Mouse (Mus musculus) telencephalon, adult 2 months (tissue): ENCODE measurements at regions not wholly inside any gene's neighbourhood (a gene's known extent, or its start where the extent isn't known, plus 50 kb on each side); places are given as distances from the start of the nearest gene placed in this dataset.

Experiments
- DNase-seq: peaks from one replicate; pipeline ENCODE4 v3.0.0-alpha.2; 2011; ENCODE audit warnings: low read depth, low spot score

DNA sequence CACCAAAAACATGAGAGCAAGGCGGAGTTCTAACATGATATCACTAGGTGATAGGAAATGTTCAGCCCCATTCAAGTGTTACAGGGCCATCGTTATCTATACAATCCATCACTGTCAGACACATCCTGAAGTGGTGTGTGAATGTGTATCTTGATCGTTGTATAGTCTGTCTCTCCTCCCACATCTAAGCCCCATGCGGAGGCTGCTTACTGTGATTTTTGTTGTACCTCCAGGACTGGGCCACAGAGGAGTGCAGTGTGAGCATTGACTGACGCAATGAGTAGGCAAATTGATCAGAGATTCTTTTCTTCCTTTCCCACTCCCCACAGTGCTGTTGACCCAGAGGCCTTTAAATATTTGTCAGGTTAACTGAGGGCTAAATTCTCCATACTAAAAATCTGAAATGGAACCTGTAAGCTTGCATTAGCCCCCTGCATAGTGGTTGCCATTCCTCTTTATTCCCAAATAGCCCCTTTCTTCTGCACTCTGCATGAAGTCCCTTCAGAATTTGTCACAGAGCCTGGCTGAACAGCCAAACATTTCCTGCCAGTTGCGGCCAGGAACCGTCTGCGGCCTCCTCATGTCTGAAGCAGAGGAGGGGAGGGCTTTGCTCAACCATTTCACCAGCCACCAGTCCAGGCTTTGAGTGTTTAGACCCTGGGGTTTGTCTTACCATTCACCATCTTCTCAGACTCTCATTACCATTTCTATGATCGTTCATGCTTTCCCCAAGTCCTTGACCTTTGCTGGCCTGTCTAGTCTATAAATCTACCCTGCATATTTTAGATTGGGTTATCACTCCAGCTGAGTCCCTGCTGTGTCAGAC lies 119.3 kb downstream of the Ttc8 start:
- no peak for DNase-seq

GRCm38 (mm10) chr12:99041606-99042005 lies 121.2 kb downstream of the Ttc8 start:
- DNase-seq: no peak

- no peak for DNase-seq
Observed at GRCm38 (mm10) chr12:99042918-99043862, 122.8 kb downstream of the Ttc8 start.

DNA sequence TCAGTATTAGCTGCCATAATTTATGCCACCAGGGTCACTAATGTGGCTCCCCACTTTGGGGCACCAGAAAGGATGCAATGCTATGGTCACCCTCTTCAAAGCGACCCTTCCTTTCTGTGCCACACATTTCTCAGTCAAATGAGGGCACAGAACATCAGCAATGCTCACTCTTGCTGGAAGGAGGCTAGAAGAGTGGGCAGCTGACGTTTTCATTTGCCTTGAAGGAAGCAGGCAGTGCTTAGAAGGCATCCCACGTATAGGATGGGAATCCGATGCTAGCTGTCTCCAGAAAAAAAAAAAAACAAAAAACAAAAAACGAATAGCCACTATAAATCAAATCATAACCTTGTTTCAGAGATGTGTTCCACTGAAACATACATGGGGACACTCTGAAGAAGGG lies 124.1 kb downstream of the Ttc8 start:
- no peak for DNase-seq

DNA sequence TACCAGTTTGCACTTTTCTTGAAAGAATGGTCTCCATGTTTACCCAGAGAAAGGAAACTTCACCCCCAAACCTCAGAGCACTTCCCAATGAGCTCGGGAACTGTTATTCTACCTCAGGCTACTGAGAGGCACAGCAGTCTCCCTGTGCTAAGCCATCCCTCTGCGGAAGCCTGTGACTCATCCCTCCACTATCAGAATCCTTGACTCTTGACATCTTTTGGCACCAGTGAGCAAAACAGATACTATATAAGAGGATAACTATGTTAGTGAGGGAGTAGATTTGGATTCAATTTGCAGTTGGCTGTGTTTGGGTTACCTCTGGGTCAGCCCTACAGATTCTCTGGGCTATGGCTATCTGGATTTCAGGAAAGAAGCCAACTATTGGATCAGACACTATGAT lies 130.1 kb downstream of the Ttc8 start:
- DNase-seq: no peak

- DNase-seq: no peak
Observed at GRCm38 (mm10) chr12:99052599-99052998, 132.2 kb downstream of the Ttc8 start.

DNA sequence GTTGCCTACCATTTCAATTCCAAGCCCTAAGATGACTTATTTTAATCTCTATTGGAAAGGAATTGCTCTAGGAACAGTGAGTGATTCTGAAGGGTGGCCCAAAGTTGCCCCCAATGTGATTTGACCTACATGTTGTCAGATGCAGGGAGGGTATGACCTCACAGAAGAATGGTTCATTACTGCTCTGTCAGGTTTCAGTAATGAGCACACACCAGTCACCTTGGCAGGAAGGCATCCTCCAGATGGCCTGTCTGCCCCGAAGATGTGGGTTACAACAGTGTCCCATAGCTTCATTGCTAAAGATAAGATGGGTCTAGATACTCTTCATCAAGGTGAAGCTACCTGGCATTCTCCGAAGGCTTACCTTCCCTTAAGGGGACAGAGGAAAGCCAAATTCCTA lies 137.1 kb downstream of the Ttc8 start:
- DNase-seq: no peak

- no peak for DNase-seq
Observed at GRCm38 (mm10) chr12:99058916-99059315, 138.5 kb downstream of the Ttc8 start.

DNA sequence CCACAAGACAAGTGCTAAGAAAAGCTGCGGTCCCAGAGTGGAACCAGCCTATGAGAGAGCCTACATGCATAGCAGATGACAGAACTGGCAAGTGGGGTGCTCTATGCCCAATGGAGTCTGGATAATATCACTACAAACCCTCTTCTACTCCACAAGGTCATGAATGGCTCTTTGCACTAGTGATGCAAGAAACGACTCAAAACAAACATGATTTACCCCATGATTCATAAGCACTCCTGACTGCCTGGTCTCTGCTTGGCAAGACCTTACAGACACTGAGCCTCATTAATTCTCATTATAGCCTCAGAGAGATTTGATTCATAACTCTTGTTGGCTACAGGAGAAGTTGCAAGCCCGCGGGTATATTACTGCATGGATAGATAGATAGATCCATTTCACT lies 139.1 kb downstream of the Ttc8 start:
- DNase-seq: no peak

DNA sequence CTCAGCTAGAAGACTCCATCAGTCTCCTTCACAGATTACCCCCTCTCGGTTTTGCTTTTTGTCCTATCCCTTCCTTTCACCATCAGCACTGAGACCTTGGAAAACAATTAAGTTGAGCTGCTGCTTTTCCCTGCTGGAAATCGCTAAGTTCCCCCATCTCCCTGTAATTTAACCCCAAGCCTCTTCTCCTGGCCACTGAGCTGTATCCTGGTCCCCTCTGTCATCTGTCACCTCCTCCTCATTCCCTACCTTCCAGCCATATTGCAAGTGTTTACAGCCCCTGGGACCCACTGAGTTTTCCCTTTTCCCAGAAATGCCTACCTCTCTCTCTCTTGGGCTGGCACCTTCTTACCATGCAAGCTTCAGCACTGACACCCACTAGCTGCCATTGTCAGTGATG lies 140.3 kb downstream of the Ttc8 start:
- no peak for DNase-seq

DNA sequence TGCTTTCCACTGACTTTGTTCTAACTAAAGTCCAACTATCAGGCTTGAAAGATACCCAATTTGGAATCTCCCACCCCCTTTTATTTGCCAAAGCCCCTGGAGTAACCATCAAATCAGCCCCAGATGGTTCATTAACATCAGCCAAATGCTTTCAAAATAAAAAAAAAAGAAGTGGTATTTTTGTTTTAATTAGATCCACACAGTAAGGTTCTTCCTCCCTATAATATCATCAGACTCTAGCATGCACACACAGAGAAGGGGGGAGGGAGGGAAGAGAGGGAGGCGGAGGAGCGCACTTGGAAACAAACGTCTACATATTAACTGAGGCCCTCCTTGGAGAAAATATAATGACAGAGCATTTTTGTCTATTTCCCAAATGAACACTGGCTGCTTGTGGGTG lies 143.1 kb downstream of the Ttc8 start:
- DNase-seq: no peak

DNA sequence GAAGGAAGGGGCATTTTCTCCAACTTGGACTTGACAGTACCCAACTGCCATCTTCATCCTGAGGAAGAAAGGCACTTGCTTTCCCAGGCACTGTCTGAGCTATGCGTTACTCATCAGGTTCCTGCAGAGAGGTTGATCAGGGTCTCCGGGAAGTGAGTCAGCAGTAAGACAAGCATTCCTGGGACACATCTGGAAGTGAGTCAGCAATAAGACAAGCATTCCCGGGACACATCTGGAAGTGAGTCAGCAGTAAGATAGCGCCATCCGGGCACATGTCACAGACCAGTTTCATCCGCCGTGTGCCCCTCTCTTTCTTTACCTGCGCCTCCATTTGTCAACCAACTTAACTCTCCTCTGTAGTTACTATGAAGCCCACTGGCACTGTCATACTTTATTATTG lies 143.5 kb downstream of the Ttc8 start:
- no peak for DNase-seq

GRCm38 (mm10) chr12:99067962-99068361 lies 147.6 kb downstream of the Ttc8 start:
- DNase-seq: no peak

DNA sequence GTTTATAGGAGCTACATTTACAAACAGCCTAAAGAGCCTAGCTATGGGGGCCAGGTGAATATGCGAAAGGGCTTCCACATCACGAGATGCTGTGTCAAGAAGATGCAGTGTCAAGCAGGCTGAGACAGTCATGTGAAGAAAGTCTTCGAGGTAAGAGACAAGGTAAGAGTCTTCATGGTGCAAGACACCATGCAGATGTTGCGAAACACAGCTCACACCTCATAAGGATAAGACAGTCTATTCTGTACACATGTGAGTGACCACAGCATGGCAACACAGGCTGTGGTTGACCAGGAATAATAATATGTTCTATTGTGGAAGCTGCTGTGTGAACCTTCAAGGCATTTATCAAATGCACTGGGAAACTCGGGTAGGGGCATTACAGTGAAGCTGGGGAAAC lies 153.4 kb downstream of the Ttc8 start:
- no peak for DNase-seq

DNA sequence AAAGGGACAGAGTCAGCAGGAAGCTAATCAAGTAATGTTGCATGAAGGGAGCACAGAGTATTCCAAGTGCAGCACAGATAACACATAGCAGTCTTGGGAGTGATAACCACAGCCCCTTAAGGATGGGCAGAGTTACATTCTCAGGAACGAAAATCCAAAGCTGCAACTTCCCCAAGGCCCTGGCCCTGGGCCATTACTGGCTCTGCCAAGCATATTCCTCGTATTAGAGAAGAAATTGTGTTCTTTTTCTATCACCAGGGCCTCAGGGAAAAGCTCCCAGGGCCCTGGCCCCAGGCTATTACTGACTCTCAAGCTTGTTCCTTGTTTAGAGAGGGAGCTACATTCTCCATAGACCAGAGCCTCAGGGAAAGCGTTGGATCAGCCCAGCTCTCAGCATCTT lies 157.0 kb downstream of the Ttc8 start:
- DNase-seq: no peak

- DNase-seq: no peak
Observed at GRCm38 (mm10) chr12:99079873-99080272, 159.5 kb downstream of the Ttc8 start.

DNA sequence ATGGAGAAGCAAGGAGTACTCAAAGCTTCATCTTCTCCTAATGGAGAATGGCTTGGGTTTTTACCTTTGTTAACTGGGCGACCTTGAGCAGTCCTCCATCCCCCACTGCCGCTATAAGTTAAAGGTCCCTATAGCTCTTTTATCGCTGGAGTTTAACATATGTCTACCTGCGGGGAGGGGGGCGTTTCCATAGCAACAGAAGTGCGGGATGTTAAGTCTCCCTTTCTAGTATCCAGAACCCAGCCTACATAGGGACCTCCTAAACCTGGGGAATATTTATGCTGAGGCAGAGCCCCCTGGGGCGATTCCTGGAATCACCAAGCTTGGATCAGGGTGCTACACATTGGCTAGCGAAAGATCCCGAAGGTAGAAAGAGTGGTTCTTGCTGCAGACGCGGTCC lies 163.2 kb downstream of the Ttc8 start:
- no peak for DNase-seq

- no peak for DNase-seq
Observed at GRCm38 (mm10) chr12:99084144-99084543, 163.8 kb downstream of the Ttc8 start.

DNA sequence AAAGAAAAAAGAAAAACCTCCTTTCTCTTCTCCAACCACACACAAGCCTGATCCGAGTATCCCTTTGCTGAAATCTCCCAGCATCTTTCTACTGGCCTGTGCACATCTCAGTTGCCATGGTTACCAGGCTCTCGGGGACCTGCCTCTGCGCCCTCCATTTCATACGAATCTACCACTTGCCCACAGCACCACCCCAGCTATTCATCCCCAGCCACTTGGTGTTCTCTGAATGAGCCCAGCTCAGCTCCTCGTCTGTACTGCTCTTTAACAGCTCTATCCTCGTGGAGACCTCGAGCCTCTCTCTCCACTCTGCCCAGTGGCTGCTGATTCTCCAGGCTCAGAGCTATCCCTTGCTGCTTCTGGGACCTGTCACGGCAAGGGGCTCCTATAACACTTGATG lies 166.9 kb downstream of the Ttc8 start:
- DNase-seq: no peak

DNA sequence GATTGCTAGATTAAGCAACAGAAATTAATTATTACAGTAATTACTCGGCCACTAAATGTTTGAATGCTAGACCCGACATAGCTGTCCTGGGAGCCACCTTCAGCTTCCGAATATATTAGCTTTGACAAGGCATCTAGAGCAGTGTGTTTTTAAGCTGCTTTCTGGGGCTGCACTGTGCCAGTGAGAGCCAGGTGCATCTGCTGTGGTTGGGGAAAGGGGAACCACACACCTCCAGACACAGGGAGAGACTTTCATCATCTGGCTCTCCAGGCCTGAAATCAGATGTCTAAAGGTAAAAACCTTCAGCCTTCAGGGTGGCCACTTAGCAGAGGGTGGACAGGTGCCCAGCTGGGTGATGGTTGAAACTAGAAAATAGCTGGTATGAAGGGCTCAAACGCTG lies 171.4 kb downstream of the Ttc8 start:
- no peak for DNase-seq

- DNase-seq: no peak
Observed at GRCm38 (mm10) chr12:99093151-99093550, 172.8 kb downstream of the Ttc8 start.

DNA sequence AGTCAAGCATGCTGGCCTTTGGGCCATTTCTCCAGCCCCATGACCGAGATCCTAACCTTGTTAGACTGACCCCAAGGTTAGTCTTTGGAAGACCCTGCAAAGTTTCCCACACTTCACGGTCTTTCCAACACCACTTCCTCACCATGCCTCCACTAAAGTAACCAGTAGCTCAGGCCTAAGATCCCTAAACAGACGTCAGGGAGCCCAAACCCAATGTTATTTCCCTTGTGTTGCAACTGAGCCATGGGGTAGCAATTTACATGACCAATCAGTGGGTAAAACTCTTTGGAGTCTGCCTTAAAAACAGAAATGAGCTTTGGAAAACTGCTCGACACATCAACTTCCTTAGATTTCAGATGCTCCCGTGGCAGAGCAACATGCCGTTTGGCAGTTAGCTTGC lies 173.6 kb downstream of the Ttc8 start:
- DNase-seq: no peak
